Mouse (Mus musculus): ENCODE results near the gene B230217C12Rik. TPM values are rescaled to one million over a fixed set of nuclear protein-coding genes. Genes with fewer than 3 reads are reported as not detected.

The B230217C12Rik gene
- total RNA-seq, 2 experiments from 2014 or later: 1.00 to 1.4 TPM

DNA sequence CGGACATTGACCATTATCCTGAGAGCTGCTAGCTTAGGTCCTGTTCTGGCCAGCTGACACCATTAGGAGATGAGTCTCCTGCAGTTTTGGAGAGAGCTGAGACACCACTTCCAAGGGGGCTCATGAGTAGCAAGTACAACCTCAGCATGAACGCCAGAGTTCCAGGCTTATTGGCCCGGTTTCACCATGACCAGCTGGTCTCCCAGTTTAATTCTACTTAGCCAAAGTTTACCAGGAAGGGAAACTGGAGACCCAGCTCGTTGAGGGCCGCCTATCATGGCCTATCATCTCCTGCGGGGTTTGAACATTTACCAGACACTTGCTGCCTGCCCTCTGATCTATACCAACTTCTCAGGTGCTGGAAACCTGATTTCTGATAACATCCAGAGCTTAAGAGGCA lies 33.0 kb upstream of the B230217C12Rik start:
- peak in 1 of 2 experiments; percentile 62 for DNase-seq

DNA sequence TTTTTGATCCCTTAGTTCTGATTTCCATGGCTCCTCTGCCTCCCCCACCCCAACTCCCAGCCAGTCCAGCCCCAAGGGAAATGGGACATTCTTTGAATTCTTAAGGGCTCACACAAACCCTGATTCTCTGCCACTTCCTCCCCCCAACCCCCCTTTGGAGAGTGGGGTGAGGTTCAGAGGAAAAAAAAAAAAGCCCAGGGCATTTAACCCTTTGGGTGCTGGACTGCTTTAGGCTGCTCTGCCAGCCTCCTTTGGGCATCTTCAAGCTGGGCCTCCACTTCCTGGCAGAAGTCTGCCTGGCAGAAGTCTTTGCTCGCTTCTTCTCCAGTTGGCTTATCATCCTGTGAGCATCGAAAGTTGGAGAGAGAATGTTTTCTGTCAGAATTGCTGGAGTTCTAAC lies 32.5 kb upstream of the B230217C12Rik start:
- intact Hi-C loops (cut with DNase I): no loop called here
- DNase-seq: peak in 1 of 2 experiments; percentile 60

More for the DNA sequence above, 33.0 kb upstream of the B230217C12Rik start:
- intact Hi-C loops (cut with DNase I): no loop called here

DNA sequence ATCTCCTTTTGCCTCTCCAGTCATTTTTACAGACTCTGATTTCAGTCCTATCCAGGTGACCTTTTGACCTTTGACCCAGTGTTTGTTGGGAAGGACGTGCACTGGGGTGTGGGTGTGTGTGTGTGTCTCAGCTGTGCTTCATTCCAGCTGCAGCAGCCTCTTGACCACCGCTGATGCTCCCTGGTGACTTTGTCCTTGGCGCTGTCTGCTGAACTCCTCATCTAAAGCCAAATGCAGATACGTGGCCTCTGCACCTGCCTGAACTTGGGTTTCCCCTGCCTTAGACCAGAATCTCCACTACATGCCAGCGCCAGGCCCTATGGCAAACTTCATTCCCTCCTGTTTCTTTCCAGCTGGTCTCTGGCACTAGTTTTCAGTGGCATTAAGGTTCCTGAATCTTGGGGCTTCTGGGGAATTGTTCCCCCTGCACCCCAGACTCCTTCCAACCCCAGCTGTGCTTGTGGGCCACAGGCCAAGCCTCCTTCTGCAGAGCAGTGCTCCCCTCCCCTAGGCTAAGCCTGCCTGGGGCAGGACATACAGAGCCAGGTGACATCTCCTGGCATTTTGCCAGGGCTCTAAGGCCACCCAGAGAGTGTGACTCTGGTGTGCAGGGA lies 31.9 kb upstream of the B230217C12Rik start:
- DNase-seq: no peak

DNA sequence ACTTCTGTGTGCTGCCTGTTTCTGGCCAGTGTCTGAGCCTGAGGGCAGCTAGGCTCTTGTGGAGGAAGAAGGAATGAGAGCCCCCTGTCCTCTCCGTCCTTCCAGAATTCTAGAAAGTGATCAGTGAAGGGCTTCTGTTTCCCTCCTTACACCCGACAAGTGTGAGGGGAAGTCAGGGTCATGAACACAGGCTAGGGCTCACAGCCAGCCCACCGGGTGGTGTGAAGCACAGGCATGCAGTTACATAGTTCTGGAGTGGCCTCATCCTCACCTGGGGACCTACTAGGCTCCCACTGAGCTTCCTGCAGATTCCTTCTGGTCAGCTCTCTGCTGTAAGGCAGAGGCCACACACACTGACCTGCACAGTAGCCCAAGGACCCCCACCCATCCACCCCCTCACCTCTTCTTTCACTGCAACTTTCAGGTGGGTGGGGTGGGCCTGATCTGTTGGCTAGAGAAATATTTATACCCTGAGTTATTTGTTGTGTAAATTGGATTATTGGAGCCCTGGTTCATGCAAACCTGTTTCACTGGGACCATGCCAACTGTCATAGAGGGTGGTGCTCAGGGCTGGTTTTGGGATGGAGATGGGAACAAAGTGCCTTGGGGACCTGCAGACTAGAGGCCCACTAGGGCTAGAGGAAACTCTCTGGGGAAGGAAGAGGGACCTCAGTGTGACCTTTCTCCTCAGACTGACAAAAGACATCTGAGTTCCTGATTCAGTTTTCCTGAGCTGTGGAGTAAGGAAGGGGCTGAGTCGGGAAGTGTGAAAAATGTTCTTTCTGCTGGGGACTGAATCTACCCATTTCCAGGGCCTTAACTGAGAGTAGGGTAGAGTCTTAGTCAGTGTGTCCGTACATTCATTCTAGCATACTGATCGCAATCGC lies 31.1 kb upstream of the B230217C12Rik start:
- intact Hi-C loops (cut with DNase I): no loop called here
- no peak for DNase-seq

More for the DNA sequence above, 31.9 kb upstream of the B230217C12Rik start:
- intact Hi-C loops (cut with DNase I): no loop called here

DNA sequence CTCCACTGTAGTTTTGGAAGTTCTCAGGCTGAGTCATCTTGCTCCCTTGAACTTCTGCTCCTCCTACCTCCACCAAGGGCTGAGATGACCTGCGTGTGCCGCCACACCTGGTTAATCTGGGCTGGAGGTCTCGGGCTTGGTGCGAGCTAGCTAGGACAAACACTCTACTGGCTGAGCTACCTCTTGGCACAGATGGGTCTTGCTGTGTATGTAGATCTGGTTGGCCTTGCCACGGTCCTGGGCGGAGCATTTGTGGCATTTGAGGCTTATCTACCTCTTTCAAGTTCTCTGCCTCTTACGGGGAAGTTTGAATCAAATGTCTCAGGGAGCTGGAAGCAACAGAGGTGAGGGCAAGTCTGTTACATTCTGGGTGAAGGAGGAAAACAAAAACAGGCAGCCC lies 30.2 kb upstream of the B230217C12Rik start:
- intact Hi-C loops (cut with DNase I): no loop called here
- no peak for DNase-seq

DNA sequence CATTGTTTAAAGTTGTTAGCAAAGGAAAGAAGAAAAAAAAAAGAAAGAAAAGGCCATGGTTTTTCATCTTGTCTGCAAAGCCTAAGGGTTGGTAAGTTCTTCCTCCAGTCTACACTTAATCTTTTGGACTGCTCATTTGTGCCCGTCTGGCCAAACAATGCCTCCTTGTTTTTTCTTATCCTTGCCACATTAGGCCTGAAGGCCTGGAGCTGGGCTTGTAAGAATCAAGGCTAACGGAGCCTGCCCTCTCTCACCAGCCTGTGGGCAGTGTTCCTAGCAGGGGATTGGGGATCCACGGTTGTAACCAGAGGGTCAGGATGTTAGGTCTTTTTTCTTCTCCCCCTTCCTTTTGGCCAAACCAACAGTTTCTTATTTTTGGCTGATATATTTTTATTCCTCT lies 29.6 kb upstream of the B230217C12Rik start:
- intact Hi-C loops (cut with DNase I): no loop called here

DNA sequence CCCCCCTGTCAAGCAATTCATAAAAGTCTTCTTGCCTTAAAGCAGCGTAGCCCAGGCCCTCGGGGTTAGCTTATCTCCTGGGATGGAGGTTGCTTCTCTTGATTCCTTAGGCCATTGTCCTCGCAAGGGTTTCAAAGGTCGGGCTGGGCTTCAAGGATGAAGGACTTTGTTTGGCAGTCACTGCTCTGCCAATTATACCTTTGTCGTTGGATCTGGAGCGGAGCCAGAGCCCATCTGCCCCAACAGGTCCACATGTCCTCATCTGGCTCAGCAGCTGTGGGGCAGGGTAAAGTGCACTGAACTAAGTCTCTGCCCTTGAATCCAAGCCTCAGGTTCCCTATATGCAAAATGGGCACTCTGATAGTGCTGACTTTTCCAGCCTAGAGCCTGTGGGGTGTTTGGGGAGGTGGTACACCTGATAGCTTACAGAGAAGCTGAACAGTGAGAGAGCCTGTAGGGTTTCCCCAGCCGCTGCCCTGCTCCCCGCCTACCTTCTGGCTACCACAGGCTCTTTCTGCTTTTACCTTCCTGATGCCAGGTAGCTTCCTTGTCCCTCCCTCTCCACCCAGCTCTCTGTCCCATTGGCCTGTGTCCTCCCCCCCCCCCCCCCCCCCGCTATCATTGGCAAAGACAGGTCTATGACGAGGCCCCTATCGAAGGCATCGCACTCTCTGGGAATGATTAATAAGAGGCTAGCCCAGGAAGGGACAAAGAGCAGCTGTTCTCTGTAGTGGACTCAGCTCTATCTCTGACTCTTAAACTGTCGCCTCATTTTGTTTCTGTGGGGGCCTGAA lies 28.8 kb upstream of the B230217C12Rik start:
- intact Hi-C loops (cut with DNase I): no loop called here

More for the DNA sequence above, 29.6 kb upstream of the B230217C12Rik start:
- DNase-seq: no peak

DNA sequence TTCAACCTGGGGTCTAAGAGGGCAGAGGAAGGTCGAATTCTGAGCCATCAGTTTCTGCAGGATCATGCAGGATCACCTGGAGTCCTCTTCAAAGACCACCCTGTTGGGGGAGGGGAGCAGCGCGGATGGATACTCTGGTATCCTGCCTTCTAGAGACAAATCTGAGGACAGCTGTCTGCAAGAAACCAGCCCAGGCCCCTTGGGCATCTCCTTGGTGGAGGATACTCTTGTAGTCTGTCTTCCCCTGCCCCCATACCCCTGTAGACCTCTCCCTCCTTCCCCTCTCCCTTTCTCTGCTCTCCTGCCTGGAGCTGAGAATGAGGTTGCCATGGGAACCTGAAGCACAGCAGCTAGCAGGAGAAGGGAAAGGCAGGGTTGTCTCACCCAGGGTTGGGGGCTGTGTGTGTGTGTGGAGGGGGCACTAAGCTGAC lies 28.1 kb upstream of the B230217C12Rik start:
- no peak for DNase-seq
- intact Hi-C loops (cut with DNase I): no loop called here

More for the DNA sequence above, 28.8 kb upstream of the B230217C12Rik start:
- DNase-seq: no peak

DNA sequence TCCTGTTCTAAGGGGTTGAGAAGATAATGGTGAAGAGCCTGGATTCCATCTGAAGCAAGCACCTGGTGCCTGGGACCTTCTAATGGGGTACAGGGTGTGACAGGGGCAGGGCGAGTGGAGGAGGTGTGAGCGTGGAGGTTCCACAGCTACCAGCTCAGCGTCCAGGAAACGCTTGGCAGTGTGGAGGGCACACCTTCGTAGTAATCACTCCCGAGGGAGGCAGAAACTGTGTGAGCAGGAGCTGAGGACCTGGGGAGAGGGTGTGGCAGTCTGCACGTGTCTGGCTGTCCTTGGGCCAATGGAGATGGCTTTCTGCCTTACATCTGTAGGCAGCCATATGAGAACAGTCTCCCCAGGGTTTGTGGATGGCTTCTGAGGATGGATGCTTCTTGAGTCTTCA lies 27.5 kb upstream of the B230217C12Rik start:
- no peak for DNase-seq
- intact Hi-C loops (cut with DNase I): no loop called here

DNA sequence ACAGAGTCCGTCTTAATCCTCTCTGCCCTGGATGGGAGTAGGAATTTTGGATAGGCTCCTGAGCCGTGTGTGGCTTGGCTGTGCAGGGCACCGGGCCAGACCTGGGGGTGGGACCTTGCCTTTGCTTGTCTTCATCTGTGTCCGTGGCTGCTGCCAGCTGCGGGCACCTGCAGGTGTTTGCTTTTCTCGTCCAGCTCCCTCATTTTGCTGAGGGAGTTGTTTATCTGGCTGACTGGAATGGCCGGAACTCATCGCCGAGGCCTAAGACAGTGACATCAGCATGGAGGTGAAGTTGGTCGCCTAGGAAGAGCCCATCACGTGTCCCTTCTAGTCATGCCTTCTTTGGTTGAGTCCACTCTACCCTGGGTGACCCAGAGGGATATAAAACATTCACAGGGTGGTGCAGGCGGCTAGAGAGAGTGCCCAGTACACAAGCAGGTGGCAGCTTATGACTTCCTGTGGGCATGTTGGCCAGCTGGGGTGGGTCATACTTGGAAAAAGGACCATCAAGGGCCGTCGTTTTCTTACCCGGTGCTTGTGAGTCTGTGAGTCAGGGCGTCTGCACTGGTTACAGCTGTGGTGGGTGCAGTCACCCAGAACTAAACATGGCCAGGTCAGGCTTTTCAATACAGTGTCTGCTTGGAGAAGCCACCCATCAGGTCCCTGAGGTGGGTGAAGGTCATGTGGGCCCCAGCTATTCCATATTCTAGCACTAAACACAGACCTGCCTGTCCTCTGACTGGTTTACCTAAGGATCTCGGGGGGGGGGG lies 26.6 kb upstream of the B230217C12Rik start:
- intact Hi-C loops (cut with DNase I): no loop called here
- no peak for DNase-seq

DNA sequence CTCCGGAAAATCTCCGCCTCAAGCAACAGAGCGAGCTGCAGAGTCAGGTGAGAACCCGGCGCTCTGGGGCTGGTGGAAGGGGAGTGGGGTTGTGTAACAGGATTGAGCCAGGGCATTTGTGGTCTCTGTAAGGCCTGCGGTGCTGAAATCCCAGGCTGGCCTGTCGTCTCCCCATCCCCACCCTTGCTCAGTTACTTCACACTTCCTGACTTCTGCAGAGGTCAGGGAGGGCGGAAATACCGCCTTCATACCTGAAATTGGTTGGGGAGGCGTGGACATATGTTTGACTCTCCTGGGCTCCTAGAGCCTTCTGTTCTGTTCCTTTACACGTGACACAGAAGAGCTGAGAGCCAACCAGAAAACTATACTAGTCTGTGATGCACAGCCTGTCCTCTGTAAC lies 24.8 kb upstream of the B230217C12Rik start:
- intact Hi-C loops (cut with DNase I): no loop called here

DNA sequence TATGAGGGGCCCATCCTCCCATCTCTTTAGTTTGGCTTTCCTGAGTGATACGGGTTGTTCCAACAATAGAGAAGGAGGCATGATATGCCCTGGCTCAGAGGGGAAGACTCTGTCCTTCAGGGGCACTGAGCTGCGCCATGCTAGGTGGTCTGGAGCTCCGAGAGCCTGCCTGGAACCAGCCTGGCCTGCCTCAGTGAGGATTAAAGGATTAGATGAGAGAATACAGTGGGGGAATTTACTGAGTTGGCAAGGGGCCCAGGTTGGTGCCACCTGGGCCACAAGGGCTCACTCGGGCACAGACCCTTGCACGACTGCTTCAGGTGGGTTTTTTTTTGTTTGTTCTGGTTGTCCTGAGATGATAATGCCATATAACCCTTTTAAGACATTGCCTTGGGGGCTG lies 24.4 kb upstream of the B230217C12Rik start:
- DNase-seq: no peak
- intact Hi-C loops (cut with DNase I): no loop called here

More for the DNA sequence above, 24.8 kb upstream of the B230217C12Rik start:
- no peak for DNase-seq

DNA sequence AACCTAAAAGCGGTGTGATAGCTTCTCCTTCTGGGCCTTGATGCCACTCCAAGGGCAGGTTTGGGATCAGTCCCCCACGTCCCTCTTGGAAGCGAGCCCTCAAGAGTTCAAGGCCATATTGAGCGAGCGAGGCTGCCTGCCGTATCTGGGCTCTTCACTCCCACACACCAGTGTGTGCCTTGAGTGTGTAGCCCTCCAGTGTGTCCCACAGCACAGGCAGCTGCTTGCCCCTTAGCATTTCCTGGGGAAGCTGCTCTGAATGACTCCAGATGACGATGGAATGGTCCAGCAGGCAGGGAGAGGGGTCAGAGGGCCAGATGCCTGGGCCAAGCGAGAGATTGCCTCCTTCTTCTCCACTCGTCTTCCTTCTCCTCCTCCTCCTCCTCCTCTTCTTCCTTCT lies 23.7 kb upstream of the B230217C12Rik start:
- no peak for DNase-seq
- intact Hi-C loops (cut with DNase I): no loop called here

DNA sequence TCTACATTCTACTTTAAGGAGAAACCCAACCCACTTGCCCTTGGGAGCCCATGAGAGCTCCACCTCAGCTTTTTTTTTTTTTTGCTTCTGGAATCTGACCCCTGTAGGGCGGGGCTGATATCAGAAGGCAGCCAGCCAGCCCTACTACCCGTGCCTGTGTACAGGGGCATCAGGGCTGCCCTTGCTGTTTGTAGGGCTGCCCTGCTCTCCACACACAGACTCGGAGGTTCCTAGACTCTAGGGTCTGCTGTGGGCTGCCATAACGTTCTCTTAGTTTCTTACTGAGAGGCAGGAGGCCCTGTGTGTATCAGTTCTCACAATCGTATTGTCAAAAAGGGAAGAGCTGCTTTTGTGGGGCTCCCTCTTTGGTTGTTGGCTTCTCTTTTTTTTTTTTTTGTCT lies 23.2 kb upstream of the B230217C12Rik start:
- DNase-seq: no peak
- intact Hi-C loops (cut with DNase I): no loop called here

DNA sequence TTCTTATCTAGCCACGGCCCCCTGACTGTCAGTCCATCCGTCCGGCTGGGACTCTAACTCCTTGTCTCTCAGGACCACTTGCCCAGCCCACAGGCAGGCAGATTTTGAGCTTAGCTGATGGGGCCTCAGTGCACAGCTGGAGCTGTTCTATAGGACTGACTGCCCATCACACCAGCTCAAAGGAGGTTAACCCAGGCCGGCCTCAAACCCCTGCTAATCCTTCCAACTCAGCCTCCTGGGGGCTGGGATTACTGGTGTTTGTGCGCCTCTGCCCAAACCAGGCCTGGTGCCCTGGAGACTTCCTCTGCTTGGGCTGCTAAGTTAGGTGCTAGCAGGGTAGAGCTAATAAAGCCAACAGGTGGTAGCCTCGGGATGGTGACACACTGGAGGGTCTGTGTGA lies 22.6 kb upstream of the B230217C12Rik start:
- intact Hi-C loops (cut with DNase I): no loop called here

DNA sequence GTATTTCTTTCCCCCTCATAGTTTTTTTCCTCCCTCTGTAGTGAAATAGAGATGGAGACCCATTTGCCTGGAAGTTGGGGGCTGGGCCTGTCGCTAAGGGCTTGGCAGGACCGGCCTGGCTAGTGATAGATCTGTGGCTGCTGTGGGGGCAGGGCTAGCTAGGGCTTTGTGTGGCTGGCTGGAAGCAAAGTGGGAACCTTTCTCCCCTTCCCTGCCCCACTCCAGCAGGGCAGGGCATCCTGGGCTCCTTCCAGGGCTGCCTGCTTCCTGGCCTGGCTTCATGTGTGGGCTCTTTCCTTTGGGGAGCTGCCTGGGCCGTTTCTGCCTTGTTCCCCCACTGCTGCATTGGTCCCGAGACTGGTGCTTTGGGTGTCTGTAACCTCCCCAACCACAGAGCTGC lies 22.0 kb upstream of the B230217C12Rik start:
- DNase-seq: no peak
- intact Hi-C loops (cut with DNase I): no loop called here

More for the DNA sequence above, 22.6 kb upstream of the B230217C12Rik start:
- no peak for DNase-seq

DNA sequence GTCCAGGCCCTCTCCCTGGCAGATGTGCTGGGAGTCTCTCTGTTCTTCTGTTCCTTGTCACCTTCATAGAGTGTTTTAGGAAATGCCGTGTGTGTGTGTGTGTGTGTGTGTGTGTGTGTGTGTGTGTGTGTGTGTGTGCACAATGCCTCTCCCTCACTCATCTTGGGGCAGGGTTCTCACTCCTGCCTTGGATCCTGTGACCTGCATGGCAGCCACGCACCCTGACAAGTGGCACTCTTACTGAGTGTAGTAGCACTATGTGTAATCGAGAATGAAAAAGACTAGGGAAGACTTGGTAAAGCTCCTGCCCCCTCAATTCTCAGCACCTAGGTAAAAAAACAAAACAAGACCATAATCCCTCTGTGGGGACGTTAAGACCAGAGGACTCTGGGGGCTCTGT lies 21.5 kb upstream of the B230217C12Rik start:
- no peak for DNase-seq
- intact Hi-C loops (cut with DNase I): no loop called here

DNA sequence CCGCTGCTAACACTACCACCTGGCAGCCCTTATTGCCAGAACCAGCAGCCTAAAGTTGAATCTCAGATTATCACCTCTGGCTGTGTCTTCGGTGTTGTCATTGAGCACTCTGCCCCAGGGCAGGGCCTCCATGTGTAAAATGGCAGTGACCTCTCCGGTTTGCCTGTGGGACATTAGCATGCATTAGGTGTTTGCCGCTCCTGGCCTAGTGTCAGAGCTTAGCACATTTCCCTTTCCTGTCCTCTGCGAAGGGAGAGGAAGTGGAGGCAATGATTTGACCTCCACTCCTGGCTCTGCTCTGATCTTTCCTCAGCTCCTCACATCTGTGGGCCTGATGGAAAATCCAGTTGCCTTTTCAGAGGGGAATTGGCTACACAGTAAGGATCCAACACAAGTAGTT lies 20.7 kb upstream of the B230217C12Rik start:
- no peak for DNase-seq
- intact Hi-C loops (cut with DNase I): no loop called here

DNA sequence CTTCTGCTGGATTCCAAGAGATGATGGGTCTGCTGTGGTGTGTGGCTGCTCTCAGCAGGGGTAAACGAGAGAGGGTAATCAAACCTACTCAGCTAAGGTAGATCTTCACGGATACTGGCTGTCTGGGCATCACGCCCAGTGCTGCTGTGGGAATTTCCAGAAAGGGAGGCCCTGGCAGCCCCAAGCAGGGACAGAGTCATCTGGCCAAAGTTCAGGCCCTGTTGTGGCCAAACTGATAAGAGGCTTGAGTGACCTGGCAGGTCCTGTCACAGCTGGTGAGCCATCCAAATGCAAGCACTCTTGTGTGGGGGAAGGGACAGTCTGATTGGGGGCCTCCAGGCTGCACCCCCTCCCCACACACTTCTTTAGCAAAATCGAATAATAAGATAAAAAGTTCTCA lies 19.7 kb upstream of the B230217C12Rik start:
- intact Hi-C loops (cut with DNase I): no loop called here

DNA sequence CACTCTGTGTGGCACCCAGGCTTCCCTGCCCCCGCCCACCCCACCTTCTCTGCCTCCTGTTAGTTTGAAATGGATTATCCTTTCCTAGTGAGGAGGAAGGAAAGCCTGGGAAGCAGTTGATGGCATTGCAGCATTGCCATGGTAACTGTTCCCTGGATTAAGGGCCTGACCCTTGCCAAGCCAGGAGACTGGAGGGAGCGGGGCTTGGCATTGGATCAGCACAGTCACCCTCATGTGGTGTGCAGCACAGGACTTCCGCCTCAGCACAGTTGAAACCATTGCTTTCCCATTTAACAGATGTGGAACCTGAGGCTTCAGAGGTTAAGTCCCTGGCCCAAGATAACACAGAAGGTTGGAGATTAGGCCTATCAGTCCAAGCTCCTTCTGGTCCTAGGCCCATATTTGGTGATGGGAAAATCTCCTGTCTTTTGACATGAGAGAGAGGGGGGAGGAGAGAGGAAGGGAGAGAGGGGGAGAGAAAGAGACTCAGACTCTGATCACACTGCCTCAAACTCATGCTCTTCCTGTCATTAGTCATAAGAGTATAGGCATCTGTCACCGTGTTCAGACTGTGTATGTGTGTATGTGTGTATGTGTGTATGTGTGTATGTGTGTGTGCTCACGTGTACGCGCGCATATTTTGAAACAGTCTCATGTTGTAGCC lies 19.0 kb upstream of the B230217C12Rik start:
- DNase-seq: no peak
- intact Hi-C loops (cut with DNase I): loop anchor here (2.0 kb wide), 1 partner anchor 21 kb away; no protein-coding TSS in a partner anchor

More for the DNA sequence above, 19.7 kb upstream of the B230217C12Rik start:
- DNase-seq: peak; percentile 73 to 77

All from heart, postnatal 36 days (tissue).